Mouse (Mus musculus) bone marrow, adult 2 months (tissue): ENCODE results near the gene Rsad2. TPM values are rescaled to one million over a fixed set of nuclear protein-coding genes. Genes with fewer than 3 reads are reported as not detected.
A peak's percentile ranks its signal among the peaks of the same experiment; 100 is the strongest.
"Not testable (repeated sequence)": the region's sequence is repeated elsewhere in the genome, so short reads cannot be mapped to it uniquely, and the experiment has no call there.

Experiments
- H3K27ac ChIP-seq: fragments of 200-500 bp; 2 replicates; pipeline ENCODE4 v1.5.1; 2012; ENCODE audit warnings: low read depth, mild to moderate bottlenecking, control low read depth, inconsistent platforms, low read length; ENCODE audit not compliant: control insufficient read depth, poor library complexity, insufficient read depth
- H3K4me1 ChIP-seq: fragments of 200-500 bp; 2 replicates; pipeline ENCODE4 v1.6.1; 2011; ENCODE audit warnings: low read length; ENCODE audit not compliant: control insufficient read depth, insufficient read depth
- H3K4me3 ChIP-seq: fragments of 200-500 bp; replicated peaks from 2 replicates; pipeline ENCODE3; 2011; ENCODE audit warnings: mild to moderate bottlenecking, low read depth, low read length, control low read depth; ENCODE audit not compliant: control insufficient read depth
- CTCF ChIP-seq: fragments of 200-500 bp; IDR thresholded peaks from 2 replicates; pipeline ENCODE4 v1.5.1; 2011; ENCODE audit warnings: low read length, control low read depth; ENCODE audit not compliant: control insufficient read depth, insufficient read depth
- POLR2A ChIP-seq: fragments of 200-500 bp; IDR thresholded peaks from 2 replicates; pipeline ENCODE4 v1.6.1; 2011; ENCODE audit warnings: low read depth, mild to moderate bottlenecking, control low read depth, low read length, borderline replicate concordance; ENCODE audit not compliant: control insufficient read depth
- WGBS: fragments of 180-500 bp; shearing (Covaris S2); methylation state at CpG from one replicate; pipeline ENCODE4 v1.1.7; 2018; 5-methylcytosine and 5-hydroxymethylcytosine counted together
- polyA plus RNA-seq: library from polyadenylated mRNA; stranded (reverse); fragments of >200 nt; gene quantifications from 2 replicates; pipeline ENCODE4 v1.2.4, GENCODE M21; 2011; ENCODE audit warnings: low replicate concordance; ENCODE audit not compliant: missing spikeins, insufficient read depth, insufficient read length

Rsad2 gene
- polyA plus RNA-seq, 1 experiment: 114 TPM

DNA sequence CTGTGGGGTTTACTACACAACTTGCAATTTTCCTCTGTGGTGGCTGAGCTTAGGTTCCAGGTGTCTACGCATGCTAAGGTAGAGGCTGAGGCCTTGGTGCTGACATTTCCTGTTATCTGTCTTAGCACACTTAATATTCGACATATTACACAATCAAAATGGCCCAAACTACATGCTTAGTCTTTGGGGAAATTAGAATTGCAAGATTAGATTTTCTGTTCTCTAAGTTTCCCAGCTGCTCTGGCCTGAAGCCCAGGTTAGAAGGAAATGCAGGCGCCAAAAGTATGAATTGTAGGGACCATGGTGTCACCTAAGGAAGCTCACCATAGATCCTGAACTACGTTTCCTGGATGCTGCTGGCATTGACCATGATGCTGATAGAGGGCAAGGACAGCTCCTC is 19.9 kb downstream of the Rsad2 start:
- no peaks in the 10 kb centered on the region; the same call in 1 of the 2 replicates for H3K4me1 ChIP-seq
- H3K27ac ChIP-seq: no peak overlapping the region
- H3K4me3 ChIP-seq: no peak overlapping the region
- TF ChIP-seq CTCF (no peak), POLR2A (no peak)
- WGBS: 49% methylated on average over 4 of the region's 4 CpGs

DNA sequence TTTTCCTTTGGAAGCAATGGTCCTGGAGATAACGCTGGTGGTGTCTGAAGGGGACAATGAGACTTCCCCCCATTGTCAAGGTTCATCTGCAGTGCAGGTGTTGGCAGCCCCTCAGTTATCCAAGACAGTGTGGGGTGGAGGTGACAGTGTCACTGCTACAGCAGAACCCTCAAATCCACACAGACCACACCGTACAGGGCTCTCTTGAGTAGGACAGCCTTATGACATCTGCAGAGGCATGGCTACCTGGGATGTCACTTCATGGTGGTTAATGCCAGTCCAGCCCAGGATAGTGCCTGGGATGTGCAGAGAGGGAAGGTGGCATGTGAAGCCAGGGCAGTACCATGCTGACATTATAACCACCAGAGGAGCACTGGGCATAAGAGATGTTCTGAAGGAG is 27.5 kb downstream of the Rsad2 start:
- not testable (repeated sequence) for H3K4me3 ChIP-seq, H3K4me1 ChIP-seq, H3K27ac ChIP-seq
- 79% methylated on average over 2 of the region's 2 CpGs for WGBS

DNA sequence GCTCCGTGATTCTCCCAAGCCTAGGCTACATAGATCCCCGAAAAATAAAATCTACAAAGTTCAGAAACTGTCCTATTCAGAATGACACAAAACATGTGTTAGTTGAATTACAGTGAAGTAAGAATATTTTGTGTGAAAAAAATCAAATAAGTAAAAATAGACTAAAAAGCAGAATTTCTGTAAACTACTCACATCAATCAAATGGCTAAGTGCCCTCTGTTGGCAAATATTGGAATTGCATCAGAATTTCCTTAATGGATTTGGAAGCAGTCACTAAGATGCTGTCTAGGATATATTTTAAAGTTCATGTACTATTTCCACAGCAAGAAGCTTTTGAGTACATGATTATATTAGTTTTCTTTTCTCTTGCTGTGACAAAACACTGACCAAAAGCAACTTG is 31.4 kb downstream of the Rsad2 start:
- H3K4me3 ChIP-seq: no peak overlapping the region
- no peak overlapping the region for H3K27ac ChIP-seq
- no peaks in the 10 kb centered on the region; the same call in 1 of the 2 replicates for H3K4me1 ChIP-seq
- WGBS: 85% methylated on average over 2 of the region's 2 CpGs
- TF ChIP-seq CTCF: no peak
- no peak for TF ChIP-seq POLR2A

DNA sequence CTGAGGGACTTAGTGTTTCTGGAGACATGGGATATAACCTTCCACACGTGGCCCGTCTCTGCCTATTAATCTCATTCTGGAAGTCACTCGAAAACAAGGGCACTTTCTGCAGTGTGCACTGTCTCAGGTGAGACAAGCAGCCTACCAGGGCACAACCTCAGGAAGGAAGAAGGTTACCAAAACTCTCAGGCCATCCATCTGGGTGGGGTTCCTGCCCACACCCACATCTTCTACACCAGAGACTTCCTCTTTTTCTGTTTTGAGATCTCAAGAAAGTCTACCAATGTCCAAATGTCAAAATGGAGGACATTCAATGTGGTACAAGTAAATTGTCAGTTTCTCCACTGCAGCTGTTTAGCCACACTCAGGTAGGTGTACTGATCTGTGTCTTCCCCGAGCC is 37.9 kb downstream of the Rsad2 start:
- peak overlapping the region; percentile 68; the same call in 1 of the 2 replicates for H3K27ac ChIP-seq
- TF ChIP-seq CTCF (no peak), POLR2A (no peak)
- WGBS: 8% methylated on average over 4 of the region's 4 CpGs
- H3K4me3 ChIP-seq: no peak overlapping the region
- peaks cover 4% of the 10 kb centered on the region; the same call in 1 of the 2 replicates for H3K4me1 ChIP-seq

DNA sequence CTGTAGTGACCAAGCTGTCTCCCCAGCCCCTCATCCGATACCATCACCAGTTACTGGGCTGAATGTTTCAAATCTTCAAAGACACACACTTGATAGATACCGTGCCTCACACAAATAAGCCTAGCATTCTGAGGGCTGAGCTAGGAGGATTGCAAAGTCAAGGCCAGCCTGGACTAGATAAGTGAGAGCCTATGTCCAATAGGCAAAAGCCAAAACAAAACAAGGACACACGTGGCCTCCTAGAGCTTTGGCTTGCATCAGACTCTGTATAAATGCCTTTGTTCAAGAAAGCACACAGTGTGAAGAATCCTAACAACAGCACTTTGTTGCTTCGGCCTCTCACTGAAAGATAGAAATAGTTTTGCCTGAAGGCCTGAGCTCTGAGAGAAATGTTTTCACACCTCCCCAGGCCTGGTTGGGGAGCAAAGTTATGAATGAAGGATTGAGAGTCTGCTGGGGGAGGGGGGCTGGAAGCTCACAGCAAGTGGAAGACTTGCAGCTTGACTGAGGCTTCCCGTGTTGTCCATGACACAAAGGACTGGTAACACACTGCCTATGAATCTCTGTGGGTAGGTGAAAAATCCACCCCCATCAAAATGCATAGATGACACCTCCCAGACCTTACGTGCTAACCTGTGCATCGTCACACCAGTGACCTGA is 39.5 kb downstream of the Rsad2 start:
- 82% methylated on average over 7 of the region's 7 CpGs for WGBS
- Histone ChIP-seq H3K4me3 (no peak overlapping the region), H3K4me1 (peaks cover 4% of the 10 kb centered on the region; the same call in 1 of the 2 replicates), H3K27ac (no peak overlapping the region)
- TF ChIP-seq CTCF (no peak), POLR2A (no peak)

DNA sequence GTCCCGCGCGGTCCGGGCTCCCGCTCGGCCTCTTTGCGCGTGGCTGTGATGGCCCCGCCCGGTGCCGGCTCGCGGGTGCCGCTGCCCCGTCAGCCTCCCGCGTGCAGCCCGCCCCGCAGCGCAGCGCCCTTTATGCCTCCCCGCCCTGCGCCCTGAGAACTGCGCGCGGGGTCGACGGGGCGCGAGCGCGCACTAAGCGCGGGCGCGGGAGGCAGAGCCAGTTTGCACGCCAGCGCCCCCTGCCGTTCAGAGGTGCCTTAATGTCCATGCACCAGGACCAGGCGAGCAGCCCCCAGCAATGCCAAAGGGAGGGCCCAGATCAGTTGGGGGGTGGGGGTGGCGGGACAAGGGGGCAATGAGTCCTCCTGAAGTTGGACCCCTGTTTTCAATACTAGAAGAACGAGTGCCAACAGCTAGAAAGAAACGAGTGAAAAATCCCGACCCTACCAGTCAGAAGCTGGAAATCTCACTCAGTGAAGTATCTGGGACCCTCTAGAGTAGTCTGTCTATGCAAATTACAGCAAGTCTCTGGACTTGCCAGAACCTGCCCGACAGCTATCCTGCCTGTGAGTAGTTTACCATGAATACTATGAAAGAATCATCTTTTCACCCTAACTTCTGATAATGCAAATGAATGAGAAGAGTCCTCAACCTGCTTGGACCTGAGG is 41.0 kb downstream of the Rsad2 start, which contains the start of gene Rnf144a:
Gene Rnf144a, minus strand, starts transcription at position 151 of the 668 bp plus-strand sequence.
- Histone ChIP-seq H3K4me3 (peak within 1 kb of the TSS; percentile 92), H3K4me1 (peaks cover 6% of the 10 kb centered on the region), H3K27ac (peak within 1 kb of the TSS; percentile 57)
- 2% methylated on average over 45 of the region's 45 CpGs for WGBS
- TF ChIP-seq CTCF: peak; percentile 90
- peak; percentile 47; the same call in 1 of the 2 replicates for TF ChIP-seq POLR2A

DNA sequence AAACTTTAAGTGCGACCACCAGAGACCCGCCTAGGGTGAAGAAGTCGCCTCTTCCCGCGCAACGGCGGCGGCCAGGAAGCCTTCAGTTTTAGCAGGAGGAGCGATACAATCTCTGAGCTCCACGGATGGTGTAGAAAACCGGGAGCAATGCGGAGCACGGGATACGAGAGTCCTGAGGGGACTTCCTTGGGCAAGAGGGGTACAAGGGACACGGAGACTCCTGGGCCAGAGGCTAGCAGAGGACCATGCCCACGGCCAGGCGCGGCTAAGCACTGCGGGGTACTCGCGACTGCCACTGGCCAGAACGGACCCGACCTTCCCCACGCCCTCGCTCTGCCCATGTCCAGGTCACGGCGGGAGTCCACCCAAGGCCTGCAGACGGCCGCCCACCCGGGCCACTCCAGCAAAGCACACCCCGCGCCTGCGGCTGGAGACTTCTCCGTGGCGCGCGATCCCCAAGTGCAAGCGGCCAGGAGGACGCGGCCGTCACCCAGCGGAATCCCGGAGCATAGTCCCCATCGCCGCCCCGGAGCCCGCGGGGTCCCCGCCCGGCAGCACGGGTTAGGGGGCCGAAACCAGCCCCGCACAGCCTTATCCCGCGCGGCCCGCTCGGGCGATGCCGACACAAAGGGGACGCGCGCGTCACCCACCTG is 41.7 kb downstream of the Rsad2 start:
- peak overlapping the region; percentile 57 for H3K27ac ChIP-seq
- WGBS: under 1% methylated on average over 64 of the region's 64 CpGs
- TF ChIP-seq POLR2A (no peak), CTCF (no peak)
- peak overlapping the region; percentile 92 for H3K4me3 ChIP-seq
- peaks cover 6% of the 10 kb centered on the region for H3K4me1 ChIP-seq

DNA sequence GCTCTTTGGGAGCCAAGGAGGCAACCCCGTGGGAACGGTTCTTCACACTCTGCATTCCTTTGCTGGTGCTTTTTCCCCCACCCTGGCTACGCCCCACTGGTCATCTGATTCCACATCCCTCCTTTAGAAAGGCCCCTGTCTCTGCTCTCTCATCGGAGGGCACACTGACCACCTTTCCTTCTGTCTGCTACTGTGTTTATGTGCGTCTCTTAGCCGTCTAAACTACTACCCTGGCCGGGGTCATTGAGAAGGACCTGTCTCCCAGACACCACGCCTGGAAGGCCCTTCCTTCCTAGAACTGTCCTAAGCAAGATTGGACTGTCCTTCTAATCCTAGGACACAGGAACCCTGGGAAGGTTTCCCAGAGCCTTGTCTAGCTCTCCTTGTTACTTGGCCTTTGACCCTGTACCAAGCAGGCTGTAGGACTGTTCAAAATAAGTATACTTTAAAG is 42.3 kb downstream of the Rsad2 start:
- TF ChIP-seq CTCF: no peak
- no peak for TF ChIP-seq POLR2A
- Histone ChIP-seq H3K27ac (peak overlapping the region; percentile 37; the same call in 1 of the 2 replicates), H3K4me1 (peaks cover 3% of the 10 kb centered on the region), H3K4me3 (peak overlapping the region; percentile 92)
- WGBS: 8% methylated on average over 8 of the region's 8 CpGs

DNA sequence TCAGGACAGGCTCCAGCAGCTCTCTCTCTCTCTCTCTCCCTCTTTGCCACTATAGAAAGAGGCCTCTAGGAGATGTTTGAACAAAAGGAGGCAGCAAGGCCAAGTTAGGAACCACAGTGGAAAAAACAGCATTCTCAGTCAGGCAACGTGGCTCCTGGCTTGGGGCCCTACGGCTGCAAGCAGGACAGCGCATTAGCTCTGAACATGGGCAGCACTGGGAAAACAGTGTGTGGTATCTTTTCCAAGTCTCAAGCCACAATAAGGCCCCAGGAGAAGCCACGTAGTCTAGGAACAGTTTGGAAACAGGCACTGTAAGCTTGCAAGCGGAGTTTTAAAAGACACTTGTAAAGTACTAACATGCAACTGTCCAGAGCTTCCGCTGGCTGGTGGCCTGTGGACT is 43.5 kb downstream of the Rsad2 start:
- Histone ChIP-seq H3K4me3 (no peak overlapping the region), H3K27ac (no peak overlapping the region), H3K4me1 (peaks cover 3% of the 10 kb centered on the region)
- WGBS: 85% methylated on average over 6 of the region's 6 CpGs
- TF ChIP-seq CTCF (no peak), POLR2A (no peak)
